Mouse (Mus musculus): Measurements from ENCODE around the gene March1. TPM values are rescaled to one million over a fixed set of nuclear protein-coding genes. Genes with fewer than 3 reads are reported as not detected.

Gene March1
- polyA plus RNA-seq, 1 experiment from 2014 or later, result 1.2 TPM

DNA sequence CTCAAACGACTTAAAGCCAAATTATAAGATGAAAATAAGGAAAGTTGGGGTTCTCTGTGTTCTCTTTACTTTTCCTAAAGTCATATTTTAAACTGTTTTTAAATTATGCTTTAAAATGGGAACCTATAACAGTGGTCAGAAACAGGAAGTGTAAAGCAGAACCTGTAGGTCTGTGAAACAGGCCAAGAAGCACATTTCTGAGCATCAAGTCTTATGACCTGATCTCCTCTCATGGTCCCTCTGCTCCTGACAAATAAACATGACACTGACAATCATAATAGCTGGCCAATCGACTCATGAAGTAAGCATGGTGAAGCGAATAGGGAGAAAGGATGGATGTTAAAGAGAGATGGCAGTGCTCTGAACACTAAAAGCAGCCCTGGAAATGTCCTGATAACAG is 716.6 kb downstream of the March1 start:
- no peaks in the 10 kb centered on the region for H3K36me3 ChIP-seq
- H3K4me3 ChIP-seq (replicated peaks), result no peak overlapping the region
- no peak overlapping the region for H3K9ac ChIP-seq
- 72% methylated on average over 3 of the region's 3 CpGs for WGBS
- no peak overlapping the region for H3K27ac ChIP-seq
- no peaks in the 10 kb centered on the region for H3K9me3 ChIP-seq
- no peaks in the 10 kb centered on the region for H3K4me1 ChIP-seq
- no peak overlapping the region for H3K4me2 ChIP-seq
- no peaks in the 10 kb centered on the region for H3K27me3 ChIP-seq (replicated peaks)
- ATAC-seq (ENCODE audit: insufficient read depth, low FRiP score, low read depth), result no peak

DNA sequence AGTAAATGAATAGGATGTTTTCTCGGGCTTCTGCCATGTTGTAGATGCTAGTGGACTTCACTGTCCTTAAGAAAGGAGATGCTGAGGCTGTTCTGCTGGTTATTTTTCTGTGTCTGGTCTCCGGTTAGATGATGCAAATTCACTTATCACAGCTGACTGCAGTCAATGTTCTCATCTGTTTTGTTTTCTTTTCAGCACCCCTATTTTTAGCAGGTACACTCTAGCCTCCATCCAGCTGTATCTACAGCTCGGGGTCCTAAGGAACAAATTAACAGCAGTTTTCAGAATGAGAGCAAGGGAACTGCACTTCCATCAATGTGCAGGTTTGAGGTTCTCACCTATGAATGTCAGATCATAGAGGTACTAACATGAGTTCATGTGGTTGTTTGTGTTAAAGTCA is 721.9 kb downstream of the March1 start:
- H3K4me3 ChIP-seq (replicated peaks), result no peak overlapping the region
- no peaks in the 10 kb centered on the region for H3K4me1 ChIP-seq
- no peaks in the 10 kb centered on the region for H3K9me3 ChIP-seq
- no peak overlapping the region for H3K4me2 ChIP-seq
- no peaks in the 10 kb centered on the region for H3K36me3 ChIP-seq
- no peak for ATAC-seq (ENCODE audit: insufficient read depth, low FRiP score, low read depth)
- no peak overlapping the region for H3K9ac ChIP-seq
- WGBS, result 70% methylated on average over 3 of the region's 3 CpGs
- no peak overlapping the region for H3K27ac ChIP-seq
- no peaks in the 10 kb centered on the region for H3K27me3 ChIP-seq (replicated peaks)

DNA sequence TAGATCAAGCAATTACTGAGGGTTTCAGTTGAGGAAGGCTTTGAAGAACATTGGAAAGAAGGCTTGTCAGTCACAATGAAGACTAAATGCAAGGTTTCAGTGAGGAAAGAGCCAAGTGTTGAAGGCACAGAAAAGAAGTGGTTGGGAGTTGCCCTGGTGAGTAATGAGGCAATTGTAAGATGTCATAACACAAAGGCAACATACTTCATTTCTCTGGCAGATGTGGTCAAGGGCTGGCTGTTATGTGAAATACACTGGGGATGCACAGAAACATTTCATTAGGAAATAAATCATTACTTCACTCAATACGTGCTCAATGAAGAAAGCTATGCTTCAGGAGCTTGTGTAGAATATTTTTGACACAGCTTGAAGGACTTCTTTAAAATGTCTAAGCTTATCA is 725.2 kb downstream of the March1 start:
- Histone ChIP-seq H3K36me3 (no peaks in the 10 kb centered on the region), H3K9me3 (no peaks in the 10 kb centered on the region), H3K9ac (no peak overlapping the region), H3K4me1 (no peaks in the 10 kb centered on the region), H3K4me3 (replicated peaks) (no peak overlapping the region), H3K27me3 (replicated peaks) (no peaks in the 10 kb centered on the region), H3K27ac (no peak overlapping the region), H3K4me2 (no peak overlapping the region)
- WGBS, result 56% methylated on average over 1 of the region's 1 CpGs
- ATAC-seq (ENCODE audit: insufficient read depth, low FRiP score, low read depth), result no peak

DNA sequence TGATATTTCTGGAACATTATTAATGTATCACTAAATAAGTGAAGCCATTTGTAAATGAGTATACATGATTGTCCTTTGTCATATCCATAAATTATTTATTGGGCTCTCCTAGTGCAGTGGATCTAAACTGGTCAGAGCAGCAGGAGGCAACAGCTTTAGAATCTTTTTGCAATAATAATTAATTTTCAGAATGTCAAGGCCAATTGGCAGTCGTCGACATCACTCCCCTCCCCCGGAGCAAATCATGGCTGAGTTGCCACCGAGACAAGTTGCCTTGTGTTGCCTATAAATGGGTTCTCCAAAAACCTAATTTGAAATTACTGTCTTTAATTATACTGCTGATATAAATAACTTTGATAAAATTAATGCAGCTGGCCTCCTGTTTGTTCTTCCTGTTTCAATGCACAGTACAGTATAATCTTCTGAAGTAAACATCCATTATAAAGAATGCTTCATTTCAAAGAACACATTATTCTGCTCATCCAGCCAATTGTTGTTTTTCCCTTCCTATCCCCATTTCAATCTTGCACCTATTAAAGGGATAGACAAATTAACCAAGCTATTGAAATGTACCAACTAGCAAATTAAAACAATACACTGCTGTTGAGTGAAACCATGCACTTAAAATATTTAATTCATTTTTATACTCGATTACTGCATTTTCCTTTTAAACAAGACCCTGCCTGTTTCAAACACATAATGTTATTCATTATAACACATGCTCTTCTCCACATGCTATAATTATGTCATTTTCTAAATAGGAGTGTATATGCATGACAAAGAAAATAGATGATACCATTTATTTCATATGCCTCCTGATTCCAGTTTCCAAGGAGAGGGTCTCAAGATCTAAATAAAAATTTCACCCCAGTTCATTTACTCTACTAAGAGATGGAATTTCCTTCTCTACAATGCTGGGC is 745.4 kb downstream of the March1 start:
- H3K4me3 ChIP-seq (replicated peaks), result no peak overlapping the region
- H3K27ac ChIP-seq, result no peak overlapping the region
- WGBS, result 69% methylated on average over 5 of the region's 5 CpGs
- H3K9ac ChIP-seq, result no peak overlapping the region
- no peak overlapping the region for H3K4me2 ChIP-seq
- H3K9me3 ChIP-seq, result no peaks in the 10 kb centered on the region
- H3K36me3 ChIP-seq, result no peaks in the 10 kb centered on the region
- no peaks in the 10 kb centered on the region for H3K27me3 ChIP-seq (replicated peaks)
- no peaks in the 10 kb centered on the region for H3K4me1 ChIP-seq
- ATAC-seq (ENCODE audit: insufficient read depth, low FRiP score, low read depth), result no peak

DNA sequence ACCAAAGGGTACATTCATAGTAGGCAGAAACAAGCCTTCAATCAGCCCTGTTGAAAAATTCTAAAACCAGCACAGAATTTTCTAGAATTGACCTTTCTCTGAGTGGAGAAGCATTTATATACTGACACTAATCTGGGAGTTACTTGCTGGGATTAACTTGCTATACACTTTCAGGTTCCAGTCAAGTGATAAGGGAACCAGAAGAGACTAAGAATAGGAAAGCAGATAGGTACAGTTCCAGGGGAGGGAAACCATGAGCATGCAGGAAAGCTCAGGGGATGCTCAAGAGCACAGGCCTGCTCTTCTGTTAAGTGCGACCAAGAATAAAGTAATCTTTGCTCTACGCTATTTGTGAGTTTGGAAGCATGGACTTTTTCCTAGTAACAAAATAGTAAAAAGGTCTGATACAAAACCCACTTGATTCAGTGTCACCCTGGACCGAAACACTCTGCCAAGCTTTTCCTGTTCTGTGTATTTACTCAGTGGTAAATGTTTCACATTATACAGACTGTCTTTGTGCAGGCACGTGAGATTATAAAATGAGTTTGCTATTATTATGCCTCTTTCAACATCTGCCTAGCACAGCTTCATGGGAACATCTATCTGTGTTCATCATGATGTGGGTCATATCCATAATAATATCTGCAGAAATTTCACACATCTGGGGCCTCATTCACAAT is 766.1 kb downstream of the March1 start:
- whole genome bisulfite sequencing, result 62% methylated on average over 4 of the region's 4 CpGs
- Histone ChIP-seq H3K36me3 (no peaks in the 10 kb centered on the region), H3K27ac (no peak overlapping the region), H3K4me3 (replicated peaks) (no peak overlapping the region), H3K9me3 (no peaks in the 10 kb centered on the region), H3K4me1 (no peaks in the 10 kb centered on the region), H3K4me2 (no peak overlapping the region), H3K27me3 (replicated peaks) (no peaks in the 10 kb centered on the region), H3K9ac (no peak overlapping the region)
- peak; percentile 56; the same call in 1 of the 2 replicates for ATAC-seq (ENCODE audit: insufficient read depth, low FRiP score, low read depth)

DNA sequence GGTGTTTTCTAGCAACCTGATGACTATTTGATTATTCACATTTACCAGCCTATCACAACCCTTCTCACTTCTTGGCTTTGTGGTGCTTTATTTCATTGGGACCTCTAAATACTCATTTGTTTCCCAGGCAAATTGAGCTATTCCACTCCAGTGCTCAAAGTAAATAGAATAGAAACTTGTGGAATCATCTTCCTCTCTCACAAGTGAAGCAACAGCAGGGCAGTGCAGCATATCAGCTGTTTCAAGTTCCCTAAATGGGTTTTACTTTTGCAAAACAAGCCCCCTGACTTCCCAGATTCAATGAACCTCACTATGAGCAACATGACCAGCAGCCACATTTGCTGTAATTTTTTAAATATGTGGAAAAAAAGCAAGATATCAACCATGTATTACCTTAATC is 768.3 kb downstream of the March1 start:
- Histone ChIP-seq H3K36me3 (no peaks in the 10 kb centered on the region), H3K9me3 (no peaks in the 10 kb centered on the region), H3K27ac (no peak overlapping the region), H3K4me1 (no peaks in the 10 kb centered on the region), H3K27me3 (replicated peaks) (no peaks in the 10 kb centered on the region), H3K9ac (no peak overlapping the region), H3K4me2 (no peak overlapping the region), H3K4me3 (replicated peaks) (no peak overlapping the region)
- no peak for ATAC-seq (ENCODE audit: insufficient read depth, low FRiP score, low read depth)

DNA sequence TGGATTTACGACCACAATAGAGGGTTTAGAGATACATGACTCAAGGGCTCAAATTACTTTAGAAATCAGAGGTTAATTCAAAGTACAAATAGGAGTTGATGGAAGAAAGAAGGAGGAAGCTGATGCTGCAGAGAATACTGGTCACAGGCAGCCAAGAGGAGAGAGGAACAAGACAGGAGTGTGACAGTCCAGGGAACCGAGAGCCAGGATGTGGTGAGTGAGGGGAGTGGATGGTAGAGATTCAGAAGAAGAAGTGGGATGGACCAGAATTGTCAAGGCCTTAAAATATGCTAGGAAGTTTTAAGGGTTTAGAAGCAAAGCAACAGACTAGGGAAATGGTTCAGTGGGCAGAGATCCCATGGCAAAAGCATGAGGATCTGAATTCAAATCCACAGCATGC is 771.0 kb downstream of the March1 start:
- 68% methylated on average over 2 of the region's 2 CpGs for WGBS
- Histone ChIP-seq H3K27me3 (replicated peaks) (no peaks in the 10 kb centered on the region), H3K9ac (no peak overlapping the region), H3K9me3 (no peaks in the 10 kb centered on the region), H3K36me3 (no peaks in the 10 kb centered on the region), H3K27ac (no peak overlapping the region), H3K4me3 (replicated peaks) (no peak overlapping the region), H3K4me1 (no peaks in the 10 kb centered on the region), H3K4me2 (no peak overlapping the region)
- no peak for ATAC-seq (ENCODE audit: insufficient read depth, low FRiP score, low read depth)

DNA sequence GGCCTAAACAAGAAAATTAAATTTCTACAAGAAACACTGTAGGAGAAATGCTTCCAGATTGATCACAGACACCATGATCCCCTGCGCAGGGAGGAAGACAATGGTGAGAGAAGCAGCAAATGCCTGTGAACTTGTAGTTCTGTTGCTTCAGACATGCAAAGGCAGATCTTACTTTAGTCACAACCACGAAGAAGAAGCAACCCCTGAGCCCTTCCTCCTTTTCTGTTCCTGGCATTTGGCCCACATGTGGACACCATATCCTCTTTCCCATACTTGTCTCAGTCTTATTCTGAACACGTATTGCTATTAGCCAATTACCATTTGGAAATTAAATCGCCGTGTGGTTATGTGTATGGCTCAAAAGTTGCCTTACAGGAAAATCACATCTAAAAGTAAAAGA is 773.9 kb downstream of the March1 start:
- 77% methylated on average over 5 of the region's 5 CpGs for WGBS
- H3K27ac ChIP-seq, result no peak overlapping the region

DNA sequence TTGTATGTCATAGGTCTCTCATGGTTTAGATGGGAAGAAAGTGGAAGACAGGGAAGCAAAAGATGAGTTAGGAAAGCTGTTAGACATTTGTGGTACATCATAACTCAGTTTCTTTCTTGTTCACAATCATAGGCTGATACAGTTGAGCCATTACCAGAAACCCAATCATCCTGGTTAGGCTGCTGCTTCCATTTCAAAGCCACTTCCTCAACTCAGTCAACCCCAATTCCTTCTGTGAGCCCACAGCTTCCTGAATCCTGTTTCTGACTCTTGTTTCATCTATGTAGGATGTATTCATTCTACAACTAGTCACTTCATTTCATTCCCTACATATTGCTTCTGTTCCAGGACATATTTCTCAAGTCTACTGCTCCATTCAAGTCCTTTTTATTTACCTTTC is 775.2 kb downstream of the March1 start:
- no peak overlapping the region for H3K4me2 ChIP-seq
- no peaks in the 10 kb centered on the region for H3K36me3 ChIP-seq
- H3K27ac ChIP-seq, result no peak overlapping the region
- no peak overlapping the region for H3K4me3 ChIP-seq (replicated peaks)
- no peaks in the 10 kb centered on the region for H3K4me1 ChIP-seq
- no peak overlapping the region for H3K9ac ChIP-seq
- no peaks in the 10 kb centered on the region for H3K9me3 ChIP-seq
- no peaks in the 10 kb centered on the region for H3K27me3 ChIP-seq (replicated peaks)
- ATAC-seq (ENCODE audit: insufficient read depth, low FRiP score, low read depth), result no peak

More for the DNA sequence above, 773.9 kb downstream of the March1 start:
- no peak for ATAC-seq (ENCODE audit: insufficient read depth, low FRiP score, low read depth)
- Histone ChIP-seq H3K27me3 (replicated peaks) (no peaks in the 10 kb centered on the region), H3K9ac (no peak overlapping the region), H3K4me2 (no peak overlapping the region), H3K4me3 (replicated peaks) (no peak overlapping the region), H3K36me3 (no peaks in the 10 kb centered on the region), H3K9me3 (no peaks in the 10 kb centered on the region), H3K4me1 (no peaks in the 10 kb centered on the region)

DNA sequence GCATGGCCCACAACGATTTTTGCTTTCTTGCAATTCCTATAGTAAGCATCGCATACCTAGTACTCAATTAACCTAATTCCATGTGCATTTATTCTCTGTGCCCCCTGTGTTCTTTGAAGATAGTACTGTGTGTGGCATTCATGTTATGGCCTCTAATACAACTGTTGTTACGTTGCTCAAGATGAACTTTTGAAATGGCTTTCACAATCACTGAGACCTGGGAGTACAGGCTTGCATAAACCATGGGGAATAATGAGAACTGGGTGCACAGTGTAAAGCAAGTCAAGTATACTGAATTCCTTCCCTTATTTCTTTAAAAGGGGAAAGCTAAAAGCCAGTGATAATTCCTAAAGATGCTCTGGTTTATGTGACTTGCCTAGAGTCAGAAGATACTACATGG is 776.4 kb downstream of the March1 start:
- Histone ChIP-seq H3K4me1 (no peaks in the 10 kb centered on the region), H3K9ac (no peak overlapping the region), H3K4me2 (no peak overlapping the region), H3K27me3 (replicated peaks) (no peaks in the 10 kb centered on the region), H3K4me3 (replicated peaks) (no peak overlapping the region), H3K36me3 (no peaks in the 10 kb centered on the region), H3K27ac (no peak overlapping the region), H3K9me3 (no peaks in the 10 kb centered on the region)
- ATAC-seq (ENCODE audit: insufficient read depth, low FRiP score, low read depth), result no peak
- WGBS, result 77% methylated on average over 3 of the region's 3 CpGs

DNA sequence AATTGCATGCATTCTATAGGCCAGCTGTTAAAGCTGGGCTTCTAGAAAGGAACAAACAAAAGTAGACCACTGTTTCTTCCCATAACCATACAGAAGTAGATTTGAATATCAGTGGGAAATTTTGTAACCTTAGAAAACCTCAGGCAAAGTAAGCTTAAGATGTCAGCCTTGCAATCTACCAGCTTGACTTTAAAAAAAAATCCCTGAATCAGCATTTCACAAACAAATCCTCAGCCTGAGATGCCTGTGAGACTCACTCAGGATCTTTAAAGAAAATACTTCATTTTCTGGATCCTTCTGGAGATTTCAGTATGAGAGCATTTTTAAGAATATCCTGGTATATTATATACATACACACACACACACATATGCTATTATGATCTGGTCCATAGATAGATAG is 780.1 kb downstream of the March1 start:
- Histone ChIP-seq H3K4me1 (no peaks in the 10 kb centered on the region), H3K9ac (no peak overlapping the region), H3K4me3 (replicated peaks) (no peak overlapping the region), H3K9me3 (no peaks in the 10 kb centered on the region), H3K36me3 (no peaks in the 10 kb centered on the region), H3K27ac (no peak overlapping the region), H3K4me2 (no peak overlapping the region), H3K27me3 (replicated peaks) (no peaks in the 10 kb centered on the region)
- no peak for ATAC-seq (ENCODE audit: insufficient read depth, low FRiP score, low read depth)

DNA sequence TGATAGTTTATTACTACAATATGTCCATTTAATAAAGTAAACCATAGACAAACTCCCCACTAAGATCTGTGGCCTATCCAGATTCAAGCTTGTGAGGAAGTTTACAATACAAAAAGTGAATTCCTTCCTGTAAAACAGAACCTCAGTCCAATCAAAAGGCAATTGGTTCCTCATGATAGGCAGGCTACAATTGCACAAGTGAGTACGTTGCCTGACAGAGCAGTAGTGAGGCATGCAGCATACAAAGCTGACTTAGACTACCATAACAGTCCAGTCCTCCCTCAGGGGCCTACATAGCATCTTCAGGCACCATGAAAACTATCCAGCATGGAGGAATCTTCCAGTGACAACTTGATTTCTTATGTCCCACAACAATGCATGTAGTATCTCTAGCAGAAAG is 782.4 kb downstream of the March1 start:
- H3K4me3 ChIP-seq (replicated peaks), result no peak overlapping the region
- WGBS, result 69% methylated on average over 1 of the region's 1 CpGs
- no peaks in the 10 kb centered on the region for H3K36me3 ChIP-seq
- no peak overlapping the region for H3K9ac ChIP-seq
- H3K4me2 ChIP-seq, result no peak overlapping the region
- no peaks in the 10 kb centered on the region for H3K4me1 ChIP-seq
- no peak for ATAC-seq (ENCODE audit: insufficient read depth, low FRiP score, low read depth)
- H3K27me3 ChIP-seq (replicated peaks), result no peaks in the 10 kb centered on the region
- H3K9me3 ChIP-seq, result no peaks in the 10 kb centered on the region
- H3K27ac ChIP-seq, result no peak overlapping the region

Measured in stomach, embryonic 15.5 days (tissue).